Mouse (Mus musculus) brain, embryonic 14.5 days (tissue): ENCODE measurements around the gene Aar2.

ENCODE experiments used
- CTCF ChIP-seq: fragments of 200-500 bp; IDR thresholded peaks from 2 replicates; pipeline ENCODE4 v1.5.1; 2012; ENCODE audit warnings: inconsistent platforms, mild to moderate bottlenecking, moderate library complexity, borderline replicate concordance; ENCODE audit not compliant: insufficient read depth, insufficient read length; ENCODE audit errors: extremely low read depth
- POLR2A ChIP-seq: fragments of 200-500 bp; IDR thresholded peaks from 2 replicates; pipeline ENCODE4 v1.6.1; 2012; ENCODE audit warnings: mild to moderate bottlenecking, inconsistent platforms, borderline replicate concordance; ENCODE audit not compliant: poor library complexity, insufficient read depth, insufficient read length, severe bottlenecking; ENCODE audit errors: extremely low read depth

GRCm38 (mm10) chr2:156561808-156562207 lies 14.4 kb downstream of the Aar2 start:
- no peak for TF ChIP-seq CTCF
- TF ChIP-seq POLR2A = no peak
